Mouse (Mus musculus): ENCODE measurements around the gene Dhfr. TPM values are rescaled to one million over a fixed set of nuclear protein-coding genes. Genes with fewer than 3 reads are reported as not detected.

Gene Dhfr
- polyA plus RNA-seq, 1 experiment from 2014 or later = 16.4 TPM

- DNase-seq (ENCODE audit: low spot score) = no peak
Measured at GRCm38 (mm10) chr13:92387367-92387766, 32.8 kb downstream of the Dhfr start.

GRCm38 (mm10) chr13:92393047-92393661, 38.6 kb downstream of the Dhfr start:
- no peak for DNase-seq (ENCODE audit: low spot score)

GRCm38 (mm10) chr13:92398491-92399384, 44.2 kb downstream of the Dhfr start:
- no peak for DNase-seq (ENCODE audit: low spot score)

GRCm38 (mm10) chr13:92402063-92402462, 47.5 kb downstream of the Dhfr start:
- no peak for DNase-seq (ENCODE audit: low spot score)

DNA sequence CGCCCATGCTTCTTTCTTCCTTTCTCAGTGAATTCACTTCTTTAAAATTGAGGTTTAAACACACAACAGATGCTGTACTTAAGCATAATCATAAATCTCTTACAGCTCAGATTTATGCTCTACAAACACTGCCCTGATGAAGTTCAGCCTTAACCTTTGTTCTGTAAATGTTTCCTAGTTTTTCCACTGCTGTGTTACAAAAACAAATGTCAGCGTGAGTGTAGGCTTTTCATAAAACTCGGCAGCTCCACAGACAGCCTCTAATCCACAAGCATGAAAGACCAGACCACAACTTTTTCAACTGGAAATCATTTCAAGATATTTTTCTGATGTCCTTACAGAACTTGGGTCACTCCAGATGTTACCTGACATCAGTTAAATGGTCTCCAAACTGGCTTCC, 49.0 kb downstream of the Dhfr start:
- DNase-seq (ENCODE audit: low spot score) = no peak

DNA sequence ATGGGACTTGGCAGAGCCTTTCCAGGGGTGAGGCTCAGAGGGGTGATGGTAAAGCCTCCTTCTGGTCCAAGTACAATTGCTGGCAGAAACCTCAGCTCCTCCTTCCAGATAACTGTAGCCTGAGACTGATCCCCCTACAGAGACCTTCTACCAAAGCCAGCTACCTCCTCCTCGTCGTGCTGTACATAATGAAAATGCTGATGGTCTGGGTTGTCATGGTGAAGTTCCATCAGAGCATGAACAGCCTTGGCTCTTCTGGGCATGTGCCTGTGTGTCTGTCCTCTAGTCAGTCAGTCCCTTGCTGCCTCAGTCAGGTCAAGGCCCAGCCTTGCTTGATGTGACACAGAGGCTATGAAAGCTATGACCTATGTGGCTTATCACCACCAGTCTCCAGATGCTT, 56.0 kb downstream of the Dhfr start:
- no peak for DNase-seq (ENCODE audit: low spot score)

GRCm38 (mm10) chr13:92419630-92420029, 65.1 kb downstream of the Dhfr start:
- DNase-seq (ENCODE audit: low spot score) = no peak

DNA sequence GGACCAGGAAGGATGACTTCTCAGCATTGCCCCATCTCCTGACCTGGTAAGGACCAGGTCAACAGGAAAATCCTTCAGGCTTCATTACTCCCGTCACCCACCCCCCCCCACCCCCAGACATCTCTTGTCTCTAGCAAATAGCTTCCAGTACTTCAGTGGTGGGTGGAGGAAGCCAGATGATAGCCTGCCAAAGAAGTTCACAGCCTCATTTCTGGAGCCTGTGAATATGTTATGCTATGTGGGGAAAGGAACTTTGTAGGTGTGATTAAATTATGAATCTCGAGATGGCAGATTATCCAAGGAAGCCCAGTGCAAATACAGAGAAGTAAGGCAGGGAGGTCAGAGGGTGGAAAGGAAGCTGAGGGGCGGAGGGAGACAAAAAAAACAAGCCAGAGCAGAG, 69.2 kb downstream of the Dhfr start:
- no peak for DNase-seq (ENCODE audit: low spot score)

- DNase-seq (ENCODE audit: low spot score) = peak; percentile 36
Measured at GRCm38 (mm10) chr13:92425758-92426264, 71.3 kb downstream of the Dhfr start, which contains the start of gene Ankrd34b. Gene Ankrd34b (plus strand): TSS chr13:92425896.

DNA sequence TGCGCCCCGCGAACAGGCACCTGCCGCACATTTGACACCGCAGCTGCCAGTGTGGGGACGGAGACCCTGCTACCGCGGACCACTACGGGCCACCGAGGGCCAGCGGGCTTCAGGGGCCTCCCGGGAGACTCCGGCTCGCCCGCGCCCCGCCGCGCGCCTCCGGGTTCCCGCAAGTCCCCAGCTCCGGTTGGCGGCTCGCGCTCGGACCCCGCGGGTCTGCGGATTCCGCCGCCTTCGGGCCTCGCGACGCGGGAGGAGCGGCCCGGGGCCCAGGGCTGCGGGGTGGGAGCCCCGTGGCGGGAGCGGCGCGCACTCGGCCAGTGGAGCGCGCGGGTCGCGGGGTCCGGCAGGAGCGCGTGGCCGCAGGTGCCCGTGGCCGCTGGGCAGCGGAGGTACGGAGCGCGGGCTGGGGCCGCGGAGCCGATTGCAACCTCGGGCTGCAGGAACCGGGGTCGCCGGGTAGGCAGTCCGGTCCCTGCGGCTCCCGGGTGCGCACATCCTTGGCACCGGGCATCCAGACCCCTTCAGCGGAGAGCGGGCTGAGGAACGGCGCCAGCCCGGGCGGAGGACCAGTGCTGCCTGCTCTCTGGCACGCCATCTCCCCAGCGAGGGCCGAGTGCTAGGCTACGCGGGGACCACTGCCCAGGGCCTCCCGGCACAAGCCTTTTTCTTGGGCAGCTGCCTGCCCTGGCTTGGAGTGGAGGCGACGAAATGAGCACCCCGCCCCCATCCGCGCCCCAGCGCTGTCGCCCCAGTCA, 71.9 kb downstream of the Dhfr start:
- no peak for DNase-seq (ENCODE audit: low spot score)

DNA sequence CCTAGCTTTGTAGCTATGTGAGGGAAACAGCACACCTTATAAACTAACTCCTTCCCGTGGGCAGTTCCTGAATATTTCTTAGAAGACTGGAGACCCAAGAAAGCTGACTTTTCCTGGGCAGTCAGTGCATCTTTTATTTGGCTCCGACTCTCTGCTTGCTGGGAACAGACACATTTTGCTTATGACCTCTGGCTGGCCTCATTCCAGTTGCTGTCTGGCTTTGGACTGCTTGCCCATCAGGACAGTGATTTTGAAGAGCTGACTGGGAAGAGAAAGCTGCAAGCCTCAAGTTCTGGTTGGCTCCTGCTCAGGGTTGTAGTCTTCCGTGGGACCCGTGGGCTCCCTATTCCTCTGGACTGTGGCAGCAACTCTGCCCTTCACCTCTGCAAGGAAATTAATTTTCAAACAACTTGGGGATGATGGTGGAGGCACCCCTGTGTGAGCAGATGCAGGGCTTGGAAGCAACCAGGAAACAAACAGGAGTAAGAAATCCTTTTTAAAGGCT, 72.9 kb downstream of the Dhfr start:
- DNase-seq (ENCODE audit: low spot score) = no peak

Other genes starting within 250 kb of the Dhfr start
- gene Rasgrf2, start 223.1 kb upstream of the Dhfr start, polyA plus RNA-seq (2015; fragmentation: Nextera tagmentation; extraction: Ambion mirVana) = 2.2 and 2.5 TPM in 2 replicates
- 0.45 and 1.3 TPM in 2 replicates for gene Gm20379, start 48.7 kb upstream of the Dhfr start, polyA plus RNA-seq (2015; fragmentation: Nextera tagmentation; extraction: Ambion mirVana)
- 28.1 and 29.1 TPM in 2 replicates for gene Msh3, start 277 bp downstream of the Dhfr start, polyA plus RNA-seq (2015; fragmentation: Nextera tagmentation; extraction: Ambion mirVana)
- 0.04 TPM in 1 of 2 replicates, not detected in the other for gene Ankrd34b, start 71.2 kb downstream of the Dhfr start, polyA plus RNA-seq (2015; fragmentation: Nextera tagmentation; extraction: Ambion mirVana)
- gene Fam151b, start 129.3 kb downstream of the Dhfr start, polyA plus RNA-seq (2015; fragmentation: Nextera tagmentation; extraction: Ambion mirVana) = 0.18 and 0.46 TPM in 2 replicates
- gene Zfyve16, start 176.1 kb downstream of the Dhfr start, polyA plus RNA-seq (2015; fragmentation: Nextera tagmentation; extraction: Ambion mirVana) = 4.7 and 5.3 TPM in 2 replicates
- gene Spz1, start 221.4 kb downstream of the Dhfr start, polyA plus RNA-seq (2015; fragmentation: Nextera tagmentation; extraction: Ambion mirVana) = not detected in 2 replicates